Mouse (Mus musculus): ENCODE data around the gene Fam185a.

DNA sequence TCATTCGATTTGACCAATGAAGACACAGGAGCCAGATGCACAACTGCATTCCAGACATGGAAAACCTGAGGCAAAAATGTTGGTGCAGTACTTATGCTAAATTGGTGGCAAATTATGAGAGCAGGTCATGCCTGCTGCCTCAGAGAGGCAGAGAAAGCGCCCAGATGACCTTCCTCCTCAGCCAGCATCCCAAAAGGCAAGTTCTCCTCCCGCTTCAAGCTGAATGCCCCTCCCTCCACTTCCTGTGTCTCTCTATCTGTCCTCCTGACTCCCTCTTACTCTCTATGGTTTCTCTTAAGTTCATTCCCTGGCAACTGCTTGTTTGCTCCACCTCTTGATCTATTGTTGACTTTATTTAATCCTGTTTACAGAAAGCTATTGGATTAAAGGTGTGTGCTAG, 70.0 kb downstream of the Fam185a start:
- TF ChIP-seq CTCF (IDR thresholded peaks at IDR 0.05) = no peak
- no peak for TF ChIP-seq EP300 (IDR thresholded peaks at IDR 0.05; ENCODE audit: insufficient read depth, low read depth, low read length)
